Mouse (Mus musculus): ENCODE measurements around the gene Helz. TPM values are rescaled to one million over a fixed set of nuclear protein-coding genes. Genes with fewer than 3 reads are reported as not detected.
"Not testable (repeated sequence)": the region's sequence is repeated elsewhere in the genome, so short reads cannot be mapped to it uniquely, and the experiment has no call there.

The Helz gene
- polyA plus RNA-seq, 1 experiment = 75.2 TPM

- Histone ChIP-seq H3K27ac (ENCODE audit: insufficient read depth, low read length) (peak overlapping the region; percentile 96), H3K4me3 (ENCODE audit: low read depth, low read length) (peak overlapping the region; percentile 27)
- TF ChIP-seq POLR2A (IDR thresholded peaks at IDR 0.05; ENCODE audit: insufficient read depth, low read length) (no peak), CTCF (IDR thresholded peaks at IDR 0.05; ENCODE audit: low read depth, low read length) (no peak), EP300 (IDR thresholded peaks at IDR 0.05; ENCODE audit: insufficient read depth, low read depth, low read length) (peak; percentile 96)
Measured at GRCm38 (mm10) chr11:107510362-107511269, 37.1 kb upstream of the Helz start.

DNA sequence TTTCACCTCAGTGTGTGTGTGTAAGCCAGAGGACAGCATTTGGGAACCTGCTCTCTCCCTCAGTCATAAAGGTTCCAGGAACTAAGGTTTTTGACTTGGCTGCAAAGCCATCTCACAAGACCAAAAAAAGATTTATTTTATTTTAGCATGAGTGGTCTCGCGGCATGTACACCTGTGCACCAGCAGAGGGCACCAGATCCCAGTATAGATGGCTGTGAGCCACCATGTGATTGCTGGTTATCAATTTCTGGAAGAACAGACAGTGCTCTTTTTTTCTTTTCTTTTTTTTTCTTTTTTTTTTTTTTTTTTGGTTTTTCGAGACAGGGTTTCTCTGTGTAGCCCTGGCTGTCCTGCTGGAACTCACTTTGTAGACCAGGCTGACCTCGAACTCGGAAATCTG lies 35.8 kb upstream of the Helz start:
- not testable (repeated sequence) for H3K4me3 ChIP-seq (ENCODE audit: low read depth, low read length); H3K27ac ChIP-seq (ENCODE audit: insufficient read depth, low read length); H3K9ac ChIP-seq (ENCODE audit: low read depth, poor library complexity, severe bottlenecking); H3K9me3 ChIP-seq (replicated peaks; ENCODE audit: control insufficient read depth, insufficient read depth, low read length, poor library complexity, severe bottlenecking); H3K27me3 ChIP-seq (ENCODE audit: control insufficient read depth, insufficient read depth, low read length, poor library complexity, severe bottlenecking); H3K4me1 ChIP-seq (ENCODE audit: control insufficient read depth, insufficient read depth, low read length); H3K36me3 ChIP-seq (ENCODE audit: control insufficient read depth, insufficient read depth, low read length, poor library complexity, severe bottlenecking)
- TF ChIP-seq CTCF (IDR thresholded peaks at IDR 0.05; ENCODE audit: low read depth, low read length) = peak; percentile 83

More at GRCm38 (mm10) chr11:107510362-107511269, 37.1 kb upstream of the Helz start:
- Histone ChIP-seq H3K4me1 (ENCODE audit: control insufficient read depth, insufficient read depth, low read length) (peaks cover 2% of the 10 kb centered on the region), H3K36me3 (ENCODE audit: control insufficient read depth, insufficient read depth, low read length, poor library complexity, severe bottlenecking) (no peaks in the 10 kb centered on the region), H3K9ac (ENCODE audit: low read depth, poor library complexity, severe bottlenecking) (peak overlapping the region; percentile 45), H3K9me3 (replicated peaks; ENCODE audit: control insufficient read depth, insufficient read depth, low read length, poor library complexity, severe bottlenecking) (no peaks in the 10 kb centered on the region), H3K27me3 (ENCODE audit: control insufficient read depth, insufficient read depth, low read length, poor library complexity, severe bottlenecking) (no peaks in the 10 kb centered on the region)

DNA sequence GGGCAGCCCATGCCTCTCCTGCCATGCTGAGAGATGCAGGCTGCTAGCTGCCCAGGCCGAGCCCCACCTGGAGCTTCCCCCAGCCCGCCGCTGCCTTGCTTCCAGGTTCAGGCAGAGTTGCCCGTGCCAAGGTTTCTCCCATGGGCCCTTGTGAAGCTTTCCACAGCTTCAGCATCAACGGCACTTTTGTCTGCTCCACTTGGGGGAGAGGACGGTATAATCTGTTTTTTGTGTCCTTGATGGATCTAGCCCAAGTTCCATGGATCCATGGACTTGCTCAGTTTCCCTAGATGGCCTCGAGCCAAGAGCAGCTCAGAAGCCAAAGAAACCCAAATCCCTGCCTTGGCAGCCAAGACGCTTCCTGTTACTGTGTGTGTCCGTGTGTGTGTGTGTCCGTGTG lies 34.7 kb upstream of the Helz start:
- Histone ChIP-seq H3K4me1 (ENCODE audit: control insufficient read depth, insufficient read depth, low read length) (peaks cover 2% of the 10 kb centered on the region), H3K4me3 (ENCODE audit: low read depth, low read length) (no peak overlapping the region), H3K9ac (ENCODE audit: low read depth, poor library complexity, severe bottlenecking) (no peak overlapping the region), H3K36me3 (ENCODE audit: control insufficient read depth, insufficient read depth, low read length, poor library complexity, severe bottlenecking) (no peaks in the 10 kb centered on the region), H3K27ac (ENCODE audit: insufficient read depth, low read length) (no peak overlapping the region), H3K27me3 (ENCODE audit: control insufficient read depth, insufficient read depth, low read length, poor library complexity, severe bottlenecking) (no peaks in the 10 kb centered on the region), H3K9me3 (replicated peaks; ENCODE audit: control insufficient read depth, insufficient read depth, low read length, poor library complexity, severe bottlenecking) (no peaks in the 10 kb centered on the region)
- TF ChIP-seq CTCF (IDR thresholded peaks at IDR 0.05; ENCODE audit: low read depth, low read length) (no peak), POLR2A (IDR thresholded peaks at IDR 0.05; ENCODE audit: insufficient read depth, low read length) (no peak), EP300 (IDR thresholded peaks at IDR 0.05; ENCODE audit: insufficient read depth, low read depth, low read length) (no peak)

GRCm38 (mm10) chr11:107516387-107516786 lies 31.3 kb upstream of the Helz start:
- Histone ChIP-seq H3K27me3 (ENCODE audit: control insufficient read depth, insufficient read depth, low read length, poor library complexity, severe bottlenecking) (no peaks in the 10 kb centered on the region), H3K4me3 (ENCODE audit: low read depth, low read length) (no peak overlapping the region), H3K9ac (ENCODE audit: low read depth, poor library complexity, severe bottlenecking) (no peak overlapping the region), H3K27ac (ENCODE audit: insufficient read depth, low read length) (peak overlapping the region; percentile 87), H3K4me1 (ENCODE audit: control insufficient read depth, insufficient read depth, low read length) (peaks cover 8% of the 10 kb centered on the region), H3K36me3 (ENCODE audit: control insufficient read depth, insufficient read depth, low read length, poor library complexity, severe bottlenecking) (no peaks in the 10 kb centered on the region), H3K9me3 (replicated peaks; ENCODE audit: control insufficient read depth, insufficient read depth, low read length, poor library complexity, severe bottlenecking) (no peaks in the 10 kb centered on the region)
- TF ChIP-seq EP300 (IDR thresholded peaks at IDR 0.05; ENCODE audit: insufficient read depth, low read depth, low read length) = no peak
- no peak for TF ChIP-seq CTCF (IDR thresholded peaks at IDR 0.05; ENCODE audit: low read depth, low read length)
- no peak for TF ChIP-seq POLR2A (IDR thresholded peaks at IDR 0.05; ENCODE audit: insufficient read depth, low read length)

DNA sequence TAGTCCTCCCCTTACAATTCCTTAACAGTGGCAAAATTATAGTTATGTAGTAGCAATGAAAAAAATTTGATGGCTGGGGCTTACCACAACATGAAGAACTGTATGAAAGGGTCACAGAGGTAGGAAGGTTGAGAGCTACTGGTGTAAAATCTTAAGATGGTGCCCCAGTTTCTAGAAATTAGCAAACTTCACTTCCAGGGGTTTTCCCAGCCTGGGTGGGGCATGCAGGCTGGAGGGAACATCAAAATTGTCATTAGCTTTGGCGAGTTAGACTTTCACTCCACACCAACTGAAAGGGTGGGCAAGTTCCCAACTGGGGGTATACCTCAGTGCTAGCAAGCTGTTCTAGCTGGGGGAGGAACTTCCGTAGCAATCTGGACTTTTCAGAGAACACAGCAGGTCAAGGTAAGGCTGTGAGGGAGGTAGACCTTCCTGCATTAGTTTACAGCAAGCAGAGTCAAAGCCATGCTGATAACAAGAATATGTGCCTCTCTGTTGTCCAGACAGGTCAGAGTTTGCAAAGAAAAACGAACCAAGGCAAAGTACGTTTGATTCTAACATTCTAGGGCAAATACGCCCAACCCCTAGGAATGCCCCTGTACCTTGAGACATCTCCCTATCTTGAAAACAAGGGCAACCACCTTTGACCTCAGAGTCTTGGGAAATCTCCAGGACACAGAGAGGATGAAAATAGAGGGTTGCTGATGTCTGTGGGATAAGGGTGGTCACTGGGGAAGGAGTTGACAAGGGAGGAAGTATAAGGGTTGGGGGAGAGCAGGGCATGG lies 28.9 kb upstream of the Helz start:
- Histone ChIP-seq H3K27me3 (ENCODE audit: control insufficient read depth, insufficient read depth, low read length, poor library complexity, severe bottlenecking) (no peaks in the 10 kb centered on the region), H3K9ac (ENCODE audit: low read depth, poor library complexity, severe bottlenecking) (no peak overlapping the region), H3K4me1 (ENCODE audit: control insufficient read depth, insufficient read depth, low read length) (peaks cover 7% of the 10 kb centered on the region), H3K27ac (ENCODE audit: insufficient read depth, low read length) (peak overlapping the region; percentile 71), H3K4me3 (ENCODE audit: low read depth, low read length) (no peak overlapping the region), H3K36me3 (ENCODE audit: control insufficient read depth, insufficient read depth, low read length, poor library complexity, severe bottlenecking) (no peaks in the 10 kb centered on the region), H3K9me3 (replicated peaks; ENCODE audit: control insufficient read depth, insufficient read depth, low read length, poor library complexity, severe bottlenecking) (no peaks in the 10 kb centered on the region)
- TF ChIP-seq EP300 (IDR thresholded peaks at IDR 0.05; ENCODE audit: insufficient read depth, low read depth, low read length) (no peak), POLR2A (IDR thresholded peaks at IDR 0.05; ENCODE audit: insufficient read depth, low read length) (no peak), CTCF (IDR thresholded peaks at IDR 0.05; ENCODE audit: low read depth, low read length) (no peak)

DNA sequence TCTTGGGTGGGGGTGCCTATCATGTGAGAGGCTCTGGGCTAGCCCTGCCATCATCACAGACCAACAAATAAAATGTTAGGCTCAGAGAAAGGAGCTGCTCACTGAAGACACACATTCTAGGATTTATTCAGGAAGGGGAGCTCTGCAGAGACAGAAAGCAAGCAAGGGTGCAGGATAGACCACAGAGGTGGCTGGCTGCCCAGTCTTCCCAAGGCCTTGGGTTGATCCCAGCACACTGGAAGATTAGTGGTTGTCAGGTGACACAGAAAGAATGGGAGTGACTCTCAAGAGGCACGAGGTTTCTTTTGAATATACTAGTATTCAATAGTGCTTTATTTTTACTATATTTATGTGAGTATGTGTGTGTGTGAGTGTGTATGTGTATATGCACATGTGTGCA lies 26.6 kb upstream of the Helz start:
- Histone ChIP-seq H3K9me3 (replicated peaks; ENCODE audit: control insufficient read depth, insufficient read depth, low read length, poor library complexity, severe bottlenecking) (no peaks in the 10 kb centered on the region), H3K4me3 (ENCODE audit: low read depth, low read length) (no peak overlapping the region), H3K36me3 (ENCODE audit: control insufficient read depth, insufficient read depth, low read length, poor library complexity, severe bottlenecking) (no peaks in the 10 kb centered on the region), H3K4me1 (ENCODE audit: control insufficient read depth, insufficient read depth, low read length) (peaks cover 9% of the 10 kb centered on the region), H3K9ac (ENCODE audit: low read depth, poor library complexity, severe bottlenecking) (no peak overlapping the region), H3K27me3 (ENCODE audit: control insufficient read depth, insufficient read depth, low read length, poor library complexity, severe bottlenecking) (no peaks in the 10 kb centered on the region), H3K27ac (ENCODE audit: insufficient read depth, low read length) (no peak overlapping the region)
- TF ChIP-seq CTCF (IDR thresholded peaks at IDR 0.05; ENCODE audit: low read depth, low read length) (no peak), POLR2A (IDR thresholded peaks at IDR 0.05; ENCODE audit: insufficient read depth, low read length) (no peak), EP300 (IDR thresholded peaks at IDR 0.05; ENCODE audit: insufficient read depth, low read depth, low read length) (no peak)

All from ES-Bruce4 (cell line).